Mouse (Mus musculus): ENCODE results near the gene Arl5c. TPM values are rescaled to one million over a fixed set of nuclear protein-coding genes. Genes with fewer than 3 reads are reported as not detected.

Arl5c gene
- total RNA-seq (2021) = 1 to 10 TPM in 1 of 2 experiments, under 1 TPM in 1; 0.89 to 1.7 TPM

DNA sequence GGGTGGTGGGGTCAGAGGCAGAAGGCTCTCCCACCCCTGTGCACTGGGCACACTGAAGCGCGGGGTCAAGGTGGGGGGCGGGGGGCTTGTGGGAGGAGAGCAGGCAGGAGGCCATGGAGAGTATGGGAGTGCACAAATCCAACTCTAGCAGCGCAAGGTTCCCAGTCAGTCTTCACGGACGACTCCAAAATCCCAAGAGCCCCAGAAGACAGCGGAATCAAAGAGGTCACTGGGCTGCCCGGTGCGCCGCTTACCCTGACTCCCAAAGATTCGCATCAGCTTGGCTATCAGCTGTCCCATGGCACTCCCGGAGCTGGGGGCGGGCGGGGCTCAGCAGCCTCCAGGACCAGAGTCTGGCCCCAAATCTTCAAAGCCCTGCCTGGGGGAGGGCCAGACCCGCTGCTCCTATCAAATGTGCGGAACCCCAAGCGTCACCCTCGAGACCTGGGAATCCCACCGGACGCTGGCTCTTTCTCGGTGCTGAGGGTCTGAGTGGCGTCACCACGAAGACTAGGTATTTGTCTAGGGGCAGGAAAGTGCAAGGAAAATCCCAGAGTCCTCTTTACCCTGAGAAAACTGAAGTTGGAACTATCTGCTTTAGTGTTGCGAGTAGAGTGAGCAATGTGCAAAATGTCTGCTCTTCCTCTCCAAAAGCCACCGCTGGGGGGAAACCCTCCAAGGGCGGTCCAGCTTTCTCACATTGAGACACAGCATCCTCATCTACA is at the start of gene Arl5c:
Arl5c (minus strand) TSS at position 618 of the 725 bp plus-strand sequence.
- no peak for DNase-seq (ENCODE audit: low spot score in 2 of 2)
- intact Hi-C loops (cut with DNase I) = no loop called here

DNA sequence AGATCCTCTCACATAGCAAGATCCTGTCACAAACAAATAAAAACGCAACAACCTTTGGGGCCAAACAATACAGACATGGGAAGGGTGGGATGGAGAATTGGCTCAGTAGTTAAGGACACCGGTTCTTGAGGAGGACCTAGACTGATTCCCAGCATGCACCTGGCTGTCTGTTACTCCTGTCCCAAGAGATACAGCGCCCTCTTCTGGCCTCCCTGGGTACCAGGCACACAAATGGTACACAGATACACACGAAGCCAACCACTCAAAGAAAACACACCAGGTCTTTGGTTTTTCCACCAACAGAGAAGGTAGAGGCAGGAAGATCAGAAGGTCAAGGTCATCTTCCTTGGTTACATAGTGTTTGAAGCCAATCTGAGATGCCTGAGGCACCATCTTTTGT is 49.6 kb upstream of the Arl5c start:
- intact Hi-C loops (cut with DNase I) = no loop called here
- DNase-seq (ENCODE audit: low spot score in 2 of 2) = no peak

GRCm38 (mm10) chr11:98044074-98044473 is 48.1 kb upstream of the Arl5c start:
- no peak for DNase-seq (ENCODE audit: low spot score in 2 of 2)
- intact Hi-C loops (cut with DNase I) = no loop called here

- no peak for DNase-seq (ENCODE audit: low spot score in 2 of 2)
- intact Hi-C loops (cut with DNase I) = no loop called here
Measured at GRCm38 (mm10) chr11:98042741-98043140, 46.8 kb upstream of the Arl5c start.

DNA sequence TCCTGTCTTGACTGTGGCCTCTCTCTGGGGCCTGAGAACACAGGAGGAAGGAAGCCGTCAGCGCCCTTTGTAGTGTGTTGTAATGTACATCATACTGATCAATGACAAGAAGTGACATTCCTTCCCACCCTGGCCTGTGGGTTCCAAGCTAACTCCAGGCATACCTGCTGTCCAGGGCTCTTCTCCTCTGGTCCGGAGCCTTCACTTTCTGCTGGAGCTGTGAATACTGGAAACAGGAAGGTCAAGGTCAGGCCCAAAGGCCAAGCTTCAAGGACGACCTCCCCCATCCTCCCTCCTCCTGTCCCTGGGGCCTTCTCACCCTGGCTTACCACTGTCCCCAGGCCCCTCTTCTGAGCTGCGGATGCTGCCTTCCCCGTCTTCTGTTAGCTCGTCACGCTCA is 45.0 kb upstream of the Arl5c start:
- DNase-seq (ENCODE audit: low spot score in 2 of 2) = no peak
- intact Hi-C loops (cut with DNase I) = no loop called here

GRCm38 (mm10) chr11:98037871-98038270 is 41.9 kb upstream of the Arl5c start:
- peak; percentile 57 to 95 for DNase-seq (ENCODE audit: low spot score in 2 of 2)
- intact Hi-C loops (cut with DNase I) = no loop called here

GRCm38 (mm10) chr11:98035977-98036377 is 40.0 kb upstream of the Arl5c start:
- intact Hi-C loops (cut with DNase I) = no loop called here
- peak; percentile 60 to 72 for DNase-seq (ENCODE audit: low spot score in 2 of 2)

- peak in 1 of 2 experiments; percentile 62 for DNase-seq (ENCODE audit: low spot score in 2 of 2)
- intact Hi-C loops (cut with DNase I) = no loop called here
Measured at GRCm38 (mm10) chr11:98034840-98035239, 38.9 kb upstream of the Arl5c start.

DNA sequence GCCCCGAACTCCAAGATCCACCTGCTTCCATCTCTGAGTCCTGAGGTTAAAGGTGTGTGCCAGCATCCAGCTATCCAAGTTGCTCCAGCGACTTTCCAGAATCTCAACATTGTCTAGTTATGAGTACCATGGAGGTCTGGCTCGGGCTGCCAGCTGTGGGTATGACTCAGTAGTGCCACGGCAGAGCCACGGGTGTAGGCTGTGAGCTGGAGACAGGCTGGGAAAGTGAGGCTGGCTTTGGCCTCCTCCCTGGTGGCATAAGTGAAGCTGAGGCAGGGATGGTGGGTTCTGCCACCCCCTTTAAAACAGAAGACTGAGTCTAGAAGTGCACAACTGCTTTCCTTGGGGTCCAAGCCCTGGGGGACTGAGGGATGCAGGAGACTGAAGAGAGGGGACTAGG is 38.1 kb upstream of the Arl5c start:
- peak in 1 of 2 experiments; percentile 51 for DNase-seq (ENCODE audit: low spot score in 2 of 2)
- intact Hi-C loops (cut with DNase I) = no loop called here

DNA sequence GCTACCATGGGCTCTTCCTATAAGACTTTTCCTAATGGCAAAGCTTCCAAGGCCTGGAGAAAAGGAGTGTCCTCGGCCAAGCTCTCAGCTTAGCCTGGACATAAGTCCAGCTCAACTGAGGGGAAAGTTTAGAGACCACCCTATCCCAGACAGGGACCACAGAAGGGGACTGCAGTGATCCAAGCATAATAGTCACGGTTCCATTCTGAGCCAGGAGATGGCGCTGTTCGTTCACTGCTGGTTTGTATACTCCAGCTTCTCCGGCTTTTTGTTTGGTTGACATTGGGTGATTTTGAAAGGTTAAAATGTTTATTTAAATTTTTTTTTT is 35.4 kb upstream of the Arl5c start:
- intact Hi-C loops (cut with DNase I) = loop anchor here (1.0 kb wide), 1 partner anchor 44 kb away; no protein-coding TSS in a partner anchor
- DNase-seq (ENCODE audit: low spot score in 2 of 2) = peak; percentile 80 to 82

DNA sequence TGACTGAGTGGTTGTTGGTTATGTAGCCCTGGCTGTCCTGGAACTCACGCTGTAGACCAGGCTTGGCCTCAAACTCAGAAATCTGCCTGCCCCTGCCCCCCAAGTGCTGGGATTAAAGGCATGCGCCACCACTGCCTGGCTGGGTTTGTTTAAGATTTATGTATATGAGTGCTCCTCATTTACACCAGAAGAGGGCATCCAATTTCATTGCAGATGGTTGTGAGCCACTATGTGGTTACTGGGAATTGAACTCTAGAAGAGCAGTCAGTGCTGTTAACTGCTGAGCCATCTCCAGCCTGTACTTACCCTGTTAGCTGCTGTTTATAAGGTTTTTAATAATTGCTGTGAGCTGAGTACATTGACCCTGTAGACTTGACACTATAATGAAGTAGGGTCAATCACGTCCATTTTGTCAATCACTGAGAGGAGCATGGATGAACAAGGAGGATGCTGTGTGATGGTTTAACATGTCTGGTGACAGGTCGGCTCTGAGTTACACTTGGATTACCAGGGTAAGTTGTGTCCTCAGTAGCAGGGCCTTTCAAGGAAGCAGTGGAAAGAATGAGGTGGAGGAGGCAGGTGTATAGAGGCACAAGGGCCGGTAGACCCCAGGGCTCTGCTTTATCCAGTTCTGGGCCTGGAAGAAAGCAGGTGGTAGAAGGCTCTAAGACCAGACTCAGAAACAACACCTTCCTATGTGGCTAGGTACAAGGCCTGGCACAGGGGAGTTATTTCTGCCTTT is 34.9 kb upstream of the Arl5c start:
- no peak for DNase-seq (ENCODE audit: low spot score in 2 of 2)
- intact Hi-C loops (cut with DNase I) = loop anchor here (1.0 kb wide), 1 partner anchor 44 kb away; no protein-coding TSS in a partner anchor

DNA sequence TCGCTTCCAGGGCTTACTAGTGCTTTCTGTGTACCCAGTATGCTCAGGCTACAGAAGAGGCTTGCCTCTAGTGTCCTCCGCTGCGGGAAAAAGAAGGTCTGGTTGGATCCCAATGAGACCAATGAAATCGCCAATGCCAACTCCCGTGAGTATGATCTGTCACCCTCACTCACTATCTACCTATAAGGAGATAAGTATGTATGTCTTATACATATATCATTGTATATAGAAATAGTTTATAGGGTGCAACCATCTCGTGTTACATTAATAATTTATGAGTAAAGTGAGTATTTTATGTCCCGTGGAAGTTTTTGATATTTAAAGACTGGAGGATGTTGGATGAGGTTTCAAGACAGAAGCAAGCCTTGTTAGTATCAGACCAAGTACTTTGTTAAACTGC is 31.8 kb upstream of the Arl5c start:
- DNase-seq (ENCODE audit: low spot score in 2 of 2) = no peak
- intact Hi-C loops (cut with DNase I) = loop anchor here (5.0 kb wide), 1 partner anchor 120 kb away; no protein-coding TSS in a partner anchor

DNA sequence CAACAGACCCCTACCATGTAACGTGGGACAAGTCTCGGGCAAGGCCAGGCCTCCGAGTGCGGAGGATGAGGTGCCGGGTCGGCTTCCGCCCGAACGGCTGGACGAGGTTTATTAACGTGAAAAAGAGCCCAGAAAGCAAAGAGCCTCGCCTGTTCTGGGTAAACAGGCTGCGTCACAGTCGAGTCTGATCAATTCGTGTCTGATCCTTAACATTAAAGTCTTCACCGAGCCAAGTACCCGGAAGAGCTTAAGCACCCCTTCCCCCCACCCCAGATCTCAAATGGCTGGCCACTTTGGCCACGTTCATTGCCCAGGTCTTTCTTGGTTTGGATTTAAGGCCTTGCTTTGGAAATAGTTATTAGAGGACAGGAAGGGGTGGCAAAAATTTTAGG is 31.3 kb upstream of the Arl5c start:
- no peak for DNase-seq (ENCODE audit: low spot score in 2 of 2)
- intact Hi-C loops (cut with DNase I) = loop anchor here (5.0 kb wide), 1 partner anchor 120 kb away; no protein-coding TSS in a partner anchor

GRCm38 (mm10) chr11:98026570-98027296 is 30.8 kb upstream of the Arl5c start, which contains the start of gene Rpl19:
Rpl19 (plus strand) TSS chr11:98026710.
- peak; percentile 93 to 95 for DNase-seq (ENCODE audit: low spot score in 2 of 2)
- intact Hi-C loops (cut with DNase I) = loop anchor here (5.0 kb wide), 1 partner anchor 121 kb away; no protein-coding TSS in a partner anchor

GRCm38 (mm10) chr11:98026248-98026569 is 30.2 kb upstream of the Arl5c start:
- intact Hi-C loops (cut with DNase I) = loop anchor here (5.0 kb wide), 1 partner anchor 121 kb away; no protein-coding TSS in a partner anchor
- DNase-seq (ENCODE audit: low spot score in 2 of 2) = no peak

GRCm38 (mm10) chr11:98024516-98024915 is 28.5 kb upstream of the Arl5c start:
- DNase-seq (ENCODE audit: low spot score in 2 of 2) = no peak
- intact Hi-C loops (cut with DNase I) = loop anchor here (5.0 kb wide), 1 partner anchor 178 kb away; the partner anchor contains the start of gene Cdk12

- DNase-seq (ENCODE audit: low spot score in 2 of 2) = peak; percentile 70 to 71
- intact Hi-C loops (cut with DNase I) = loop anchor here (5.0 kb wide), 1 partner anchor 180 kb away; the partner anchor contains the start of gene Cdk12
Measured at GRCm38 (mm10) chr11:98022555-98023371, 26.8 kb upstream of the Arl5c start, which contains the start of gene Cacnb1. Cacnb1 (minus strand) TSS chr11:98023034.

- DNase-seq (ENCODE audit: low spot score in 2 of 2) = no peak
- intact Hi-C loops (cut with DNase I) = loop anchor here (5.0 kb wide), 1 partner anchor 180 kb away; the partner anchor contains the start of gene Cdk12
Measured at GRCm38 (mm10) chr11:98022253-98022554, 26.2 kb upstream of the Arl5c start.

Data from left cerebral cortex, postnatal 25 days (tissue).